Mouse (Mus musculus): ENCODE results near the gene Plekhg1.

The Plekhg1 gene

DNA sequence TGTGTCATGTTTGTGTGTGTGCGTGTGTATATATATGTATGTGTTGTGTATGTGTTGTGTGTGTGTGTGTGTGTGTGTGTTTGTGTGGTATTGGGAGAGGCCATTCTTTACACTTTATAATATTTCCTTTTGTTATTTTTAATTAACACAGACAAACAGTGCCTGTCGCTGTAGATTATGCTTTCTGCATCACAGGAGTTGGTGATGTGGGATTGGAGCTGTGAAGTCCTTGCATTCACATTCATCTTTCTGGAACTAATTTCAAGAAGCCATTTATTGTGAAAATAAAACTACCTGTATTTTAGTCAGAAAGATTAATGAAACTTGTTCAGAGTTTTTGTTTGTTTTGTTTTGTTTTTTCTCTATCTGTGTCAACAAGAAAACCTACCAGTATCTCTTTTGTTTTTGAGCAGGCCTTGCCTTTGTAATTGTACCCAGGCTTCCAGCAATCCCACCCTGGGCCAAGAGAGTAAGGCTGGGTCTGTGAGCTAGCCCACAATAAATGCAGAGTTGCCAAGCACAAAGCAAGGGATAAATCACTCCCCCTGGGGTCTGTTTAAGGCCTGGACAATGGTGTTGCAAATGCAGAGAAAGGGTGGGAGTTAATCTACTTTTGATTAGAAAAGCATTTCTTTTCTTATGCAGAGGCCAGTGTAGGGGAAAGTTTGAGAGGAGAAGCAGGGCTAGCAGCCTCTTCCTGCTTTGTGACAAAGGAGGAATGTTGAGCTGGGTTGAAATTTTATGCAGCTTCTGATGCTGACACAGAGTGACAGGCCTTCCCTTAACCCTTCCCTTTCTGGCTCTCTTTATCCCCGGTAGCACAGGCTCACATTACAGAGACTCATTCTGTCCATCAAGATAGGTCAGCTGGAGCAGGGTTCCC is 151.5 kb downstream of the Plekhg1 start:
- DNase-seq: no peak

DNA sequence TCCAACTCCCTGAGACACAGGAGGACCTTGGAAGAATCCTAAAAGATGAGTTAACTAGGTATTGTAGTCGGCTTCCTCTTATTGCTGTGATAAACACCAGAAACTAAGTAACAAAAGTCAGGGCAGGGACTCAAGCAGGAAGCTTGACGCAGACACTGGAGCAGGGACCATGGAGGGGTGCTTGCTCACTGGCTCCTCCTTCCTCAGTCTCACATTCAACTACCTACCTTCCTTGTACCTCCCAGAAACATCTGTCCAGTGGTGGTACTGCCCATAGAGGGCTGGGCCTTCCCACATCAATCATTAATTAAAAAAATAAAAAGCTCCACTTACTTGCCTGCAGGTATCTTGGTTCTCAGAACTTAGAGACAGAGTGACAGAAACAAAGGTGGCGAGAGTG is 152.2 kb downstream of the Plekhg1 start:
- DNase-seq: no peak

DNA sequence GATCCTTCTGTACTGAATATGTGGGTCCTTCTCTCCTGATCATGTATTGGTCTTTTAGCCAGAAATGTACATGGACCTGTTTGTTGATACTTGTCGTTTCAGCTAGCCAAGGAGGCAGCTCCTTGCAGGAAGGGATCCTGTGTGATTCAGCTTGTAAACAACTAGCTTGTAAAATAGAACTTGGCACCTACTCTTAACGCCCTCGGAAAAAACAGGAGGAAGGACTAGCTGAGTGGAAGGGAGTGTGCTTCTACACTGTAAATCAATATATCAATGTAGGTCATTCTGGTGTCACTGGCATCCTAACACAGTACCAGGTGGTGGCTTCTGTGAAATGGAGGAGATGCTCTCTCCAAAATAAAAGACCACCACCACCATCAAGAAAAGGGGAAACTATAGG is 157.9 kb downstream of the Plekhg1 start:
- DNase-seq: peak; percentile 19 to 57

DNA sequence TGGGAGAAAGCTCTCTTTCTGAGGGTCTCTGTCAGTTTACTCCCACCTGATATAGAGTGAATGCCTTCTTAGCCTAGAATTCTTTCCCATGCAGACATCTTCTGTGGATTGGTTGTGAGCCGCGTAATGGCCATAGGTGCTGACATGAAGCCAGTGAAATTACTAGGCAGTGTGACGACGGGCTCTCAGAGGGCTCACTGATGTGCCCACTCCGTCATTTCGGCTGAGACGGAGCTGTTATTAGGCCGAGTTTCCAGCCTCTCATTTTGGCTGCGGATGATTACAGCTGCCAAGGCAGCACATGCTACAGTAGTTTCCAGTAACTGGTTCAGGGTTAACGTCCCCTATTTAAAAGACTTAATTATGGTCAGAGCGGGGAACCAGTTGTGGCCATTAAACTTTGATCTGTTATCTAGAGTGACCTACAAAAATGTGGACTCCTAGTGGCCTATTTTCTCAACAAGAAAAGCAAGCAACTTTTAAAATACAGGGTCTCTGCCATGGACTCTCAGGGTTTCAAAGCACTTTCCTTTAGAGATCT is 160.3 kb downstream of the Plekhg1 start:
- DNase-seq: no peak

DNA sequence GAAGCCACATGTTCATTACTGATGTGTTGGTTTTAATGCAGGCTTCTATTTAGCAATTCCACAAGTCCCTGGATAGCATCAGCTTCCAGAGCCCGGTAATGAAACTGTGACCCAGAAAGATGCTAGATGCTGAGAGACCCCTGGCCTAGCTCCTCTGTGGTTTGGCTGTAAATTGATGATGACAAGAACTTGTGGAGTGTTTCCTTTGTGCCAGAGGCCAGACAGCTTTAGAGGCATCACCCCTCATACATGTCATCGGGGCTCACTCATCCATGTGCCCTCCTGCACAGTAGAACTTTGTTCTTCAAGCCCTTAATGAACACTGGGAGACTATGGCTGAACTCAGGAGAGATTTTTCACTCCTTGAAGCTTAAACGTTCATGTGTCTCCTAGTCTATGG is 165.6 kb downstream of the Plekhg1 start:
- DNase-seq: no peak

DNA sequence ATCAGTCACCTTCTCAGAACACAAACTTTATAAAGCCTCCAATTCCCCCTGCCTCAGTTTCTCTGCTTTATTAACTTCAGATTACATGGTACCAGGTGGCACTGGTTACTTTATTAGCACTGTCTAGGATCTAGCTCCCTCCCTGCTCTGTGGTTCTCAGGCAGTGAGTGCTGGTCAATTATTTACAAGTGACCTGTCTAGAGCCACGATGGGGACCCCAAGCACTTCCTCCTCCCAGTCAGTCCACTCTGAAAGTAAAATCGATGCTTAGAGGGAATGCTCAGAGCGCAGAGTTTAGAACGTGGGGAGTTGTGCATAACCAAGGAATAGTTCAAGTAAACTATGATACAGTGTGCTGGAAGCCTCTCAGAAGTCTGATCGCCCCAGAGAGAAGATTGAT is 173.9 kb downstream of the Plekhg1 start:
- DNase-seq: no peak

DNA sequence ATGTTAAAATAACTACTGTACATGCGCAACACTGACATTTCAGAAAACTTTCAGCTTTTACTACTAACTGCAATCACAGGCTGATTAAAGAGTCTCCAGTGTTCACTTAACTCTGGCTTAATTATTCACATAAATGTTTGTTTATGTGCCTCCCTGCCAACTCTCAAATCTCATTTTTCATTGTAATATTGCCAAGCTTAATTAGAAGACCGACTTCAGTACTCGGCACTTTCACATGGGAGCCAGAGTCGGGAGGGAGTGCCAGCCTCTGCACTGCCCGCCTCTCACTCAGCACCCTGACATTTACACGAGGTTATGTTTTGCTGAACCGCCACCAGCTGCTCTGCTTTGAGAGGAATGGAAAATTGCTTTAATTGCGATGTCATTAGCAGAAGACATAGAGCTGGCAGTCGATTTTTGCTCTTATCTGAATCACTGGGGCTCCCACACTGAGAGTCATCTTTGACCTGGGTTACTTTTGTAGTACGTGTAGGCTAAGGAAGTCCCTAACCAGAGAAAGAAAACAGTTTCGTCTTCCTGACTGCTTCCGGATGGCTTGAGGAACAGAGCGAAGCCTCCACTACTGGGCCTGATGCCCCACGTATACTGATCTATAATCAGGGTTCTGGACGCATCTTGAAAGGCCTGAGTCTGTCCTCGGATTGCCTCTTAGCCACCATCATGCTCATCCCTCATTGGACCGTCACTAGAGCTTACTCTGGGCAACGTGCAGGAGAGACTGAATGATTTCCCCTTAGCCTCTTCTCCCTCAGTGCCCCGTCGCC is 180.4 kb downstream of the Plekhg1 start:
- peak; percentile 34 to 43 for DNase-seq

DNA sequence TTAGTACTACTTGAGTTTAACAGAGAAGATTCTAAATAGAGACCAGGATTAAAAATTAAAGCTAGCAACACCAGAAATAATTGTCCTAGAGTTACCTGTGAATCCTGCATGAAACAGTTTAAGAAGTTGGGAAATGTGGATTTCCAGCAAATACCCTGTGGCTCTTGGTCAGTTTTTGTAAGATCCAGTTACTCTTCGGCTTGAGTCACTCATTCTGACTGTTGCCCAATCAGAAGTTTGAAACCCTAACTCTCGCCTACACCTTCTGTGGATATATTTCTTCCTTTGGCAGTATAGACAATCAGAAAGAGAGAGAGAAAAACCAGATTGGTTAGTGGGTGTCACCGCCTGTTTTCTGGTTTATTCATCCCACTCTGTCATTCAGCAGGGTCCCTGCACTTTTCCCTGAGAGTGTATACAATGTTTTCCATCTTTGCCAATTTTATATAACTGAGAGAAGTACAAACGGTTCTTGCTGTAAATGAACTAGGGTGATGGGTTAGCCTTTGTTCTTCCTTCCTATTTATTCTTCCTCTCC is 187.9 kb downstream of the Plekhg1 start:
- DNase-seq: no peak

DNA sequence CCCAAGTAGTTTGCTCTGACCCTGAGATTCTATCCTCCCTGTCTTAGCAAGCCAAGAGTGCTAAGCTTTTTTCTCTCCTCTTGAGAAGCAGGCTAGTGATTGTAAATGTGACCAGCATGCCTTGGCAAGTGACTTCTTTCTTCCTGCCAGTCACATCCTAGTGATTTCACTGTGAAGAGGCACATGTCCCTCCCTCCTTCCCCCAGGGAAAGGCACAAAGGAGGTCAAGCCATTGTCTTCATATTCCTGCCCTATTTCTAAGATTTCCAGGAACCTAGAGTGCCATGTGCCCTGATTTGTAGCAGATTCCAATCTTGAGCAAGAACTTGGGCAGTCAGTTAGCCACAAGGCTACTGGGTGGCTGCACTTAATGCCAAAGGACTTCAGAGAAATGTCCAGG is 191.7 kb downstream of the Plekhg1 start:
- DNase-seq: no peak

DNA sequence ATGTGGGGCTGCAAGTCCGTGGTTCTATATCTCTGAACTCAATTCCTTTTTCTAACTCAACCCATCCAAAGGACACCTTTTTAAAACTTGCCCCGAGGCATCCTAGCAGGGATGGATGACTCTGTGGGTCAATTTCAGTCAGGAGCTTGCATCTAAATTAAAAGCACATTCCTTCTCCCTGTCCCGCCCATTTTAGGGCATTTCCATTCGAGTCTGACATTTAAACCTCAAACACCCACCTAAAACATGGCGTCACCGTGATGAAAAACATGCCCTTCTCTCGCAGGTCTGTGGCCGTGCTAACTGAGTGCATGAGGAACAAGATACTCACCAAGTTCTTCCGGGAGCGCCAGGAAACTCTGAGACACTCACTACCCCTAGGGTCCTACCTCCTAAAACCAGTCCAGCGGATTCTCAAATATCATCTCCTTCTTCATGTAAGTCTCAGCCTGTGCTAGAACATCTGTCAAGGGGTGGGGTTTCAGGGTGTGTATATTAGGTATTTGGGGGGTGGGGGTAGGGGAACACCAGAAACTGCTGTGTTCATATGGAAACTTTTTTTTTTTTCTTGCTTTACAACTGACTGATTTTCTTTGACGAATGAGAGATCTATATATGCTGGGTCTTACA is 193.3 kb downstream of the Plekhg1 start:
- no peak for DNase-seq

DNA sequence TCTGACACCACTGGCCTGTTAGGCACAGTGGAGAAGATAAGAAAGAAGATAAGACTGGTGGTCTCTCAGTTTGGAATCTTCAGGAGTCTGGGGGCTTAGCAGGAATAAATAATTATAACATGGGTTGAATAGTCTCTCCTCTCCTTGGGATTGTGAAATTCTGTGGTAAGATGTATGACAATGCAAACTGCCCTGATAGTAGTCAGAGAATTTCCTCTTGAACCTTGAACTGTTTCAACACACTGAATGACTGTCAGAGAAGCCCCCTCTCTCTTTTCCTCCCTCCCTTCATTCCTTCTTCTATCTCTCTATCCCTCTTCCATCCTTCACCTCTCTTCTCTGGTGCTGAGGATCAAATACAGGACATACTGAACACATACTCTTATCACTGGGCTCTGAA is 196.7 kb downstream of the Plekhg1 start:
- no peak for DNase-seq

DNA sequence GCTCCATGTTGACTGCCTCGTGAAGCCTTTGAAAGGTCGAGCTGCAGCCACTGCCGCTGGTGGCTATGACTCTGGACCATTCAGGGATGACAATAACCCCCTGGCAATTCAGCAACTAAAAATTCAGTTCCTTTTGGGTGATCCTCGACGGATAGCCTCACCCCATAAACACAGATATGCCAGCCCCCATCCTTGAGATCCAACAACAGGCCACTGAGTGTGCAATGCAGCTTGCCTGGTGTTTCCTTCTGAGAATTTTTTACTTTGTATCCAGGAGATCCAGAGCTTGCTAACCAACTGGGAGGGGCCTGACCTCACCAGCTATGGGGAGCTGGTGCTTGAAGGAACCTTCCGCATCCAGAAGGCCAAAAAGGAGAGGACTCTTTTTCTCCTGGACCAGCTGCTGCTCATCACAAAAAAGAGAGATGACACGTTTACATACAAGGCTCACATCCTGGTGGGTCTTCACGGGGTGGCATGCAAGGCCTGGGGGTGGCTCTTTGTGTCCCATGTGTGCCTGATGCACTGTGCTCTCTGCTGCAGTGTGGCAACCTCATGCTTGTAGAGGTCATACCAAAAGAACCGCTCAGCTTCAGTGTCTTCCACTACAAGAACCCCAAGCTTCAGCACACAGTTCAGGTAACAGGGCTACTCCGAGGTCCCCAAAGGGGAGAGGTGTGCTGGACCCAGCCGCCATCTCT is 199.9 kb downstream of the Plekhg1 start:
- DNase-seq: no peak

DNA sequence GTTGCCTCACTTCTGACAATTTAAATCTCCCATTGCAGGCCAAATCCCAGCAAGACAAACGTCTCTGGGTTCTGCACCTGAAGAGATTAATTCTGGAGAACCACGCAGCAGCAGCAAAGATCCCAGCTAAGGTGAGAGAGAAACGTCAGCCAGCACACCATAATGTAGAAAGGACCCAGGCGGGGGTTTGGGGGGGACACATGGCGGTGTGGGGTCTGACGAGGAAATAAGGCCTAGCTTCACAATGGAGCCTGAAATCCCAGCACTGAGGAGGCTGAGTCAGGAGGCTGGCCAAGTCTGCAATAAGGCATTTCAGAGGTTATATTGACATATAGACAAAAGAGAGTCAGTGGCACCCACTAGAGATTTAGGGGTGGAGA is 200.4 kb downstream of the Plekhg1 start:
- no peak for DNase-seq

DNA sequence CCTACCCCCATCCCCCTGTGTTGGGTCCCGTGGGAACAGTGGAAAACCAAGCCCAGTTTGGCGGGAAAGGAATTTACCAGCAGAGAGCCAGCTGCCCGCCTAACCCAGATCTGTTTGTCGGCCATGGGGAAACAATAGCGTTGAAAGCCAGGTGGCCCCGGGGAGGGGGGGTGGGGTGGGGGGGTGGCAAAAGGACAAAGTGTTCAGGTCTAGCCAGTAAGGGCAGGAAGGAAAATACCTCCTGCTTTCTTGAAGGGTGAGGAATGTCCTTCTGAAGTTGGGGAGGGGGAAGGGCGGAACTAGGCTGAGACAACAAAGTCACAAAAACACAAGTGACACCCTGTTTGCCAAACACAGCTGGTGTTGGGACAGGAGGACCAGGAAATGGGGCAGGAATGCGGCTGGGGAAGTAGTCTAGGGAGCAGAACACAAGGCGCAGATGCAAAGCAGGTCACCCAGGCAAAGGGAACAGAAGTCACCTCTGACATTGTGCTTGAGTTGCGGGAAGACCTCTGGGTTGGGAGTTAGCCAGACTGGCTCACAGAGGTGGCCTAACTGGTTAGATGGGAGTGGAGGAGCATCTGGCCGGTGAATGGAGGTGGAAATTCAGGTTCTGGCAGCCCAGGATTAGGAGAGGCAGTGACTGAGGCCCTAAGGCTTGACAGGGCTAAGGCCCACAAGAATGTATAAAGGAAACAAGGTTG is 201.0 kb downstream of the Plekhg1 start:
- peak; percentile 61 to 83 for DNase-seq

DNA sequence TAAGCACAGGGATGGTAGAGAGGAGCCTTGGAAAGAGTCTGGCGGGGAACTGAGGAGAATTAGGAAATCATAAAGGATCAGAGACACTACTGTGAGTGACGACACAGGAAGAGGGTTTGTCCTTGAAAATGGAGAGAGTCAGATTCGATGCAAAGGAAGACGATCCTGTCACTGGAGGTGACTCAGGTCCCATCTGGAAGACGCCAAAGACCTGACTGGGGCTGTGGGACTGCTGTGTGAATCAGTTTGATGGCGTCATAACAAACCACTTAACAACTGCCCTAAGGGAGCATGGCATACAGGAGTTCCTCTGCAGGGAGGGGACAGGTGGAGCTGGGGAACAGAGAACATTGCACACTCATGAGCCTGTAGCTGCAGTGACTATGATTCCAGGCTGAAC is 202.1 kb downstream of the Plekhg1 start:
- DNase-seq: no peak

DNA sequence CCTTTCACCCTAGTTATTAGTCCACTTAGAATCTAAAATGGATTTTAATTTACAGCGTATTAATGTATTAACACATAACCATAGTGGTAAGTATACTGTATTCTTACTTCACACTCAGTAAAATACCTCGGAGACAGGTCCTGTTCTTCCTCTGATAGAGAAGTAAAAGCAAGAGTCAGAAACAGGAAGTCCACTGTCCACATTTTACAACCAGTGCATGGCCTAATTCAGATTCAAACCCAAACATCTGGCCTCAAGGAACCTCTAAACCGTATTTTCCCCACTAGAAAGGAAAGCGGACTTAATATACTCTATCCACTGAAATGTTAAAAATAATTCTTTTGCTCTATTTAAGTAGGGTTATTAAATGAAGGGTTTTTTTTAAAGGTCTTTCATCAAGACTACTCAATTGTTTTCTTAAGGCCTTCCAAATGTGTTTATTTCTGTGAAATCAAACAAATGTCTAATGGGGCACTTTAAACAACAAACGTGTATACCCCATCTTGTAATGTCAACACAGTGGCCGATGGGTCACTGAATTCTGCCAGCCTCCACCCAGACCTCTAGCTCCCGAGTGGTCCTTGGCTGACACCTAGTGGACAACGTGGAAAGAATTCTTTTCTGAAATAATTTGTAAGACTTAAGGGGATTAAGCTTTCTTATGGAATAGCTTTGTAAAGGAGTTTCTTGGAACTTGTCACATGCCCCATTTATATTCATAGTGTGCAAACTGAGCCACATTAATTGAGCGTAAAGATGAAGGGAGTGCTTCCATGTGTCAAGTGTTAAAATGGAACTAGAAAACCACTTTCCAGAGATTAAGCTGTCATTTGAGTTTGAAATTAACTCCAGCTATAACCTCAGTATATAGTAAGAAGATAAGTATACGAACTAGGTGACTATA is 203.6 kb downstream of the Plekhg1 start:
- peak; percentile 57 to 84 for DNase-seq

DNA sequence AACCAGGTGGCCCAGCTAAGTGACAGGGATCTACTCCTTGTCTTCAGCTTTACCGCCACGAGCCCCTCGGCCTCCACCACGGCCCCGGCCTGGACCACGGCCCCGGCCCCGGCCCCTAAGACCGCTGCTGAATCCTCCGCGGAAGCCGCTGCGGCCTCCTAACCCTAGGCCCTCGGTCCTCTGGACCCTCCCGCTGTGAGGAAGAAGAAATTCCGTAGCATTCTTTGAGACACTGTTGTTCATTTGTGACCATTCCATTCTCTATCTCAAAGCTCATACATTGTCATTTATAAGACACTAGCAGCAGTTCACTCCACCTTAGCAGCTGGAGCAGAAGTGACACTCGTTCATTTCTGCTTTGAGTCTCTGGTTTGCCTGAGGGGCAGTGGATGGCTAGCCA is 206.7 kb downstream of the Plekhg1 start:
- no peak for DNase-seq

DNA sequence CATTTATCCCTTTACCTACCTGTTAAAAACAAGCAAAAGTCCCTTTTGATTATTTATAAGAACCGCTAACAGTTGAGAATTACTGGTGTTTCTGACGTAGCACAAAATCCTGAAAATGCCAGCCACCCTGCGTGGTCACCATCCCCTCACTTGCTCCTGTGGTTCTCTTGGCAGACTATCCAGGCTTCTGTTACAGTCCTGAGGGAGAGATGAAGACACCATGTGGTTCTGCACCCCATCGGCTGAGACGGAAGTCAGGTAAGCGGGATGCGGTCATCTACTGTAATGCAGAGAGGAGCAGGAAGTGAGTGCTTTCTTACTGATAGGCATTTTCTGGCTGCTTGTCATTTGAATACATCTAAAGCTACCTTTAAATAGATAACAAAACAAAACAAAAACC is 207.2 kb downstream of the Plekhg1 start:
- DNase-seq: no peak

DNA sequence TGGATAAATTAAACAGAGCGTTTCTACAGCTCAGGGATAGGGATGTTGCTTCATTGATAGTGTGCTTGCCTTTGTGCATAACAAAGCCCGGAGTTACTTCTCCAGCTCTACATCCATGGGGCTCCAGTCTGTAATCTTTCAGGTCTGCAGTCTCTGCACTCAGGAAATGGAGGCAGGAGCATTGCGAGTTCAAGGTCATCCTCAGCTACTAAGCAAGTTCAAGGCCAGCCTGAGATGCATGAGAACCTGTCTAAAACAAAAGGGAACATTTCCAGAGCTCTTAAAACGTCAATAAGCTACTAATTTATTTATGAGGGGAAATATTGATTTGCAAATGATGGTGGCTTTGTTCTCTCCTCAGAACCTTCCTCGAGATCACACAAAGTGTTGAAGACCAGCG is 209.1 kb downstream of the Plekhg1 start:
- no peak for DNase-seq

DNA sequence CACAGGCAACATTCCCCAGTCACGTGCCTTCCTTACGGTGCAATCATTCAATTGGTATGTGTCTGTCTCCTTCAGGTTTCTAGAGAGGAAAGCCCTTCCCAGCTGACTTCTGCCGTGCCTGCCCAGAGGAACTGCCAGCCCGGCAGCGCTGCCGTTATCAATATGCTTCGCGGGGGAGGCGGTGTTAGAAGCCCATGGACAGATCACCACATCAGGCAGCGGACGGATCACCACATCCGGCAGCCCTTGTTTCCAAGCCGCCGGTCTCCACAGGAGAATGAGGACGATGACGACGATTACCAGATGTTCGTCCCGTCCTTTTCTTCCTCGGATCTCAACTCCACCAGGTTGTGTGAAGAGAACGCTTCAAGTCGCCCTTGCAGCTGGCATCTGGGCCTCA is 216.3 kb downstream of the Plekhg1 start:
- no peak for DNase-seq

DNA sequence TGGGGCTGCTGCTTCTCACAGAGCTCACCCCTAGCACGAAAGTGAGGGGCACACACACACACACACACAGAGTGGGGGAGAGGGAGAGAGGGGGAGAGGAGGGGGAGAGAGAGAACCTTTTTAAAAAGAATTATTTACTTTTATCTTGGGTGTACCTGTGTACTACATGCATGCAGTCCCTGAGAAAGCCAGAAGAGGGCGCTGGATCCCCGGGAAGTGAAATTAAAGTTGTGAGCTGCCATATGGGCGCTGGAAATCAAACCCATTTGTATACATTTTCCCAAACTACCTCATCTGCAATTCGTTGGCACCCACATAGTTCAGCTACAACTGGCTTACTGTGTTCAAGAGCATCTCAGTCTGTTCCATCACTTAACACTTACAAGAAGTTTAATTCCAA is 218.4 kb downstream of the Plekhg1 start:
- no peak for DNase-seq

All from kidney, postnatal 36 days (tissue).